Mouse (Mus musculus): ENCODE results near the gene Foxg1. TPM values are rescaled to one million over a fixed set of nuclear protein-coding genes. Genes with fewer than 3 reads are reported as not detected.

The Foxg1 gene
- polyA plus RNA-seq, 1 experiment, result not detected

- WGBS, result 11% methylated on average over 15 of the region's 15 CpGs
These were observed 6.8 kb upstream of the Foxg1 start for GRCm38 (mm10) chr12:49375427-49376317.

GRCm38 (mm10) chr12:49376318-49376992 is 6.0 kb upstream of the Foxg1 start:
- TF ChIP-seq POLR2A (IDR thresholded peaks at IDR 0.05; ENCODE audit: borderline replicate concordance, control insufficient read depth, low read depth, low read length) (no peak), CTCF (IDR thresholded peaks at IDR 0.05; ENCODE audit: control insufficient read depth, insufficient read depth, low read length) (no peak)
- Histone ChIP-seq H3K4me1 (ENCODE audit: control insufficient read depth, insufficient read depth, low read length) (no peaks in the 10 kb centered on the region), H3K27ac (ENCODE audit: control insufficient read depth, insufficient read depth, low read depth, low read length, poor library complexity) (no peak overlapping the region), H3K4me3 (replicated peaks; ENCODE audit: control insufficient read depth, low read depth, low read length) (no peak overlapping the region)
- 11% methylated on average over 19 of the region's 19 CpGs for WGBS

More at GRCm38 (mm10) chr12:49375427-49376317, 6.8 kb upstream of the Foxg1 start:
- Histone ChIP-seq H3K4me3 (replicated peaks; ENCODE audit: control insufficient read depth, low read depth, low read length) (no peak overlapping the region), H3K27ac (ENCODE audit: control insufficient read depth, insufficient read depth, low read depth, low read length, poor library complexity) (no peak overlapping the region), H3K4me1 (ENCODE audit: control insufficient read depth, insufficient read depth, low read length) (no peaks in the 10 kb centered on the region)
- no peak for TF ChIP-seq POLR2A (IDR thresholded peaks at IDR 0.05; ENCODE audit: borderline replicate concordance, control insufficient read depth, low read depth, low read length)
- TF ChIP-seq CTCF (IDR thresholded peaks at IDR 0.05; ENCODE audit: control insufficient read depth, insufficient read depth, low read length), result no peak

- no peak overlapping the region for H3K4me3 ChIP-seq (replicated peaks; ENCODE audit: control insufficient read depth, low read depth, low read length)
- H3K27ac ChIP-seq (ENCODE audit: control insufficient read depth, insufficient read depth, low read depth, low read length, poor library complexity), result no peak overlapping the region
- WGBS, result 8% methylated on average over 15 of the region's 15 CpGs
- H3K4me1 ChIP-seq (ENCODE audit: control insufficient read depth, insufficient read depth, low read length), result no peaks in the 10 kb centered on the region
- TF ChIP-seq CTCF (IDR thresholded peaks at IDR 0.05; ENCODE audit: control insufficient read depth, insufficient read depth, low read length) (no peak), POLR2A (IDR thresholded peaks at IDR 0.05; ENCODE audit: borderline replicate concordance, control insufficient read depth, low read depth, low read length) (no peak)
These were observed 5.0 kb upstream of the Foxg1 start for GRCm38 (mm10) chr12:49377281-49377970.

DNA sequence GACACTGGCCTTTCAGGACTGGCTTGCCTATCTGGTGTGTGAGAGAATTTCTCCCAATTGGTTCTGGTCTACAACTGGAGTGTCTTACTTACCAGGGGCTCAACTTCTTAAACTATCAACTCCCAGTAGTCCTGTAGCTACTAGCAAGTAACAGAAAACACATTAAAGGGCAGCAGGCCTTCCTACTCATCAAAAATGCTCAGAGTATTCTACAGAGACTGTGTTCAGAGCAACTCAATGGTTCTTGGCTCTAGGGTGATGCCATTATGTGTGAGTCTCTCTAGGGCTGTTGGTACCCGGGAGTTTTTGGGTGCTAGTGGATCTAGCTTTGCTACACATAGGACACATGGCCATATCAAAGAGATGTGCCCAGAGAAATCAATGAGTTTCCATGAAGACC is 3.5 kb upstream of the Foxg1 start:
- Histone ChIP-seq H3K4me1 (ENCODE audit: control insufficient read depth, insufficient read depth, low read length) (no peaks in the 10 kb centered on the region), H3K4me3 (replicated peaks; ENCODE audit: control insufficient read depth, low read depth, low read length) (no peak overlapping the region), H3K27ac (ENCODE audit: control insufficient read depth, insufficient read depth, low read depth, low read length, poor library complexity) (no peak overlapping the region)
- TF ChIP-seq CTCF (IDR thresholded peaks at IDR 0.05; ENCODE audit: control insufficient read depth, insufficient read depth, low read length) (no peak), POLR2A (IDR thresholded peaks at IDR 0.05; ENCODE audit: borderline replicate concordance, control insufficient read depth, low read depth, low read length) (no peak)
- WGBS, result 0% methylated on average over 1 of the region's 1 CpGs

DNA sequence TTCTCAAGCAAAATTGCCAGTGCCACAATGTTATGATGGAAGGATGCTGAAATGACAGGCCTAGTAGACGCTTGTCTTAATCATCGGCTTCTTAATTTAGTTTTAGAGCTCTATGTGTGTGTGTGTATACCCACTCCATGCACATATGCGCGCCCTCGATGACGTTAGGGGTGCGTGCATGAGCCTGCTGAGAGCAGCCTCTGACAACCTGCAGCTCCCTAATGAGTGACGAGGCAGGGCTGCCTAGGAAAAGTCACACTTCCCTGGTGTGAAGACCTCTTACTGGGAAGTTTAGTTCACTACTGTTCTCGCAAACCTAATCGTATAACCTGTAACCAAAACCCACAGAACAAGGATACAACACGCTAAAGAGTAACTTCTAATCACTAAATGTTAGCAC is 3.0 kb upstream of the Foxg1 start:
- TF ChIP-seq CTCF (IDR thresholded peaks at IDR 0.05; ENCODE audit: control insufficient read depth, insufficient read depth, low read length) (no peak), POLR2A (IDR thresholded peaks at IDR 0.05; ENCODE audit: borderline replicate concordance, control insufficient read depth, low read depth, low read length) (no peak)
- H3K4me3 ChIP-seq (replicated peaks; ENCODE audit: control insufficient read depth, low read depth, low read length), result no peak overlapping the region
- no peaks in the 10 kb centered on the region for H3K4me1 ChIP-seq (ENCODE audit: control insufficient read depth, insufficient read depth, low read length)
- 9% methylated on average over 11 of the region's 11 CpGs for WGBS
- H3K27ac ChIP-seq (ENCODE audit: control insufficient read depth, insufficient read depth, low read depth, low read length, poor library complexity), result no peak overlapping the region

- 7% methylated on average over 4 of the region's 4 CpGs for WGBS
- Histone ChIP-seq H3K4me3 (replicated peaks; ENCODE audit: control insufficient read depth, low read depth, low read length) (no peak overlapping the region), H3K4me1 (ENCODE audit: control insufficient read depth, insufficient read depth, low read length) (no peaks in the 10 kb centered on the region), H3K27ac (ENCODE audit: control insufficient read depth, insufficient read depth, low read depth, low read length, poor library complexity) (no peak overlapping the region)
- no peak for TF ChIP-seq CTCF (IDR thresholded peaks at IDR 0.05; ENCODE audit: control insufficient read depth, insufficient read depth, low read length)
- TF ChIP-seq POLR2A (IDR thresholded peaks at IDR 0.05; ENCODE audit: borderline replicate concordance, control insufficient read depth, low read depth, low read length), result no peak
These were observed 2.0 kb upstream of the Foxg1 start for GRCm38 (mm10) chr12:49380442-49380841.

- TF ChIP-seq CTCF (IDR thresholded peaks at IDR 0.05; ENCODE audit: control insufficient read depth, insufficient read depth, low read length), result no peak
- TF ChIP-seq POLR2A (IDR thresholded peaks at IDR 0.05; ENCODE audit: borderline replicate concordance, control insufficient read depth, low read depth, low read length), result no peak
- no peak overlapping the region for H3K27ac ChIP-seq (ENCODE audit: control insufficient read depth, insufficient read depth, low read depth, low read length, poor library complexity)
- H3K4me3 ChIP-seq (replicated peaks; ENCODE audit: control insufficient read depth, low read depth, low read length), result no peak overlapping the region
- 4% methylated on average over 4 of the region's 4 CpGs for WGBS
- H3K4me1 ChIP-seq (ENCODE audit: control insufficient read depth, insufficient read depth, low read length), result no peaks in the 10 kb centered on the region
These were observed 1.4 kb upstream of the Foxg1 start for GRCm38 (mm10) chr12:49381031-49381525.
